Mouse (Mus musculus): Measurements from ENCODE around the gene Mtmr12.

The Mtmr12 gene

GRCm38 (mm10) chr15:12321788-12322621, 117.2 kb downstream of the Mtmr12 start, which contains the start of gene 1810049J17Rik:
1810049J17Rik (minus strand) TSS chr15:12321899.
- DNase-seq (ENCODE audit: low spot score) = peak; percentile 25

GRCm38 (mm10) chr15:12322676-12323402, 118.0 kb downstream of the Mtmr12 start:
- DNase-seq (ENCODE audit: low spot score) = no peak
